Mouse (Mus musculus) limb, embryonic 11.5 days (tissue): Measurements from ENCODE around the gene Prol1. TPM values are rescaled to one million over a fixed set of nuclear protein-coding genes. Genes with fewer than 3 reads are reported as not detected.
"Not testable (repeated sequence)": the region's sequence is repeated elsewhere in the genome, so short reads cannot be mapped to it uniquely, and the experiment has no call there.

Source experiments
- ATAC-seq: fragments of 200-750 bp; cut with Nextera tagmentation; 2 replicates; pipeline ENCODE4 v1.8.0; 2017; ENCODE audit warnings: low read depth; ENCODE audit not compliant: insufficient number of reproducible peaks, low FRiP score, low TSS enrichment
- DNase-seq: peaks from one replicate; pipeline ENCODE4 v3.0.0-alpha.2; 2015; ENCODE audit warnings: low spot score
- H3K27ac ChIP-seq: fragments of 300-500 bp; sonication (generic); replicated peaks from 2 replicates; pipeline ENCODE4 v1.5.1; 2014; ENCODE audit warnings: low read depth, mild to moderate bottlenecking, low read length
- H3K27me3 ChIP-seq: fragments of 300-500 bp; sonication (generic); 2 replicates; pipeline ENCODE4 v1.6.1; 2014; ENCODE audit warnings: mild to moderate bottlenecking, low read length, mixed read lengths; ENCODE audit not compliant: control insufficient read depth, insufficient read depth
- H3K36me3 ChIP-seq: fragments of 300-500 bp; sonication (generic); 2 replicates; pipeline ENCODE4 v1.6.1; 2014; ENCODE audit warnings: mild to moderate bottlenecking, low read length, moderate library complexity, mixed read lengths; ENCODE audit not compliant: control insufficient read depth, insufficient read depth
- H3K4me1 ChIP-seq: fragments of 300-500 bp; sonication (generic); 2 replicates; pipeline ENCODE4 v1.6.1; 2014; ENCODE audit warnings: low read length, mixed read lengths; ENCODE audit not compliant: control insufficient read depth, insufficient read depth
- H3K4me2 ChIP-seq: fragments of 300-500 bp; sonication (generic); 2 replicates; pipeline ENCODE4 v1.6.1; 2014; ENCODE audit warnings: low read depth, mild to moderate bottlenecking, moderate library complexity; ENCODE audit not compliant: severe bottlenecking
- H3K4me3 ChIP-seq: fragments of 300-500 bp; sonication (generic); 2 replicates; pipeline ENCODE4 v1.5.1; 2014; ENCODE audit warnings: low read depth, low read length
- H3K9ac ChIP-seq: fragments of 300-500 bp; sonication (generic); 2 replicates; pipeline ENCODE4 v1.6.1; 2014; ENCODE audit warnings: mild to moderate bottlenecking, low read length
- H3K9me3 ChIP-seq: fragments of 300-500 bp; sonication (generic); 2 replicates; pipeline ENCODE4 v1.6.1; 2016; ENCODE audit warnings: low read length; ENCODE audit not compliant: control insufficient read depth
- WGBS: fragments of 180-500 bp; shearing (Covaris S2); extraction: QIAGEN DNeasy Blood & Tissue Kit; methylation state at CpG from one replicate; pipeline ENCODE4 v1.1.7; 2014; 5-methylcytosine and 5-hydroxymethylcytosine counted together
- polyA plus RNA-seq: library from polyadenylated mRNA; unstranded; fragments of >200 nt; fragmentation: Nextera tagmentation; extraction: Ambion mirVana; gene quantifications from 2 replicates; pipeline ENCODE4 v1.2.1, GENCODE M21; 2014

Prol1 gene
- not detected in 2 replicates for polyA plus RNA-seq

DNA sequence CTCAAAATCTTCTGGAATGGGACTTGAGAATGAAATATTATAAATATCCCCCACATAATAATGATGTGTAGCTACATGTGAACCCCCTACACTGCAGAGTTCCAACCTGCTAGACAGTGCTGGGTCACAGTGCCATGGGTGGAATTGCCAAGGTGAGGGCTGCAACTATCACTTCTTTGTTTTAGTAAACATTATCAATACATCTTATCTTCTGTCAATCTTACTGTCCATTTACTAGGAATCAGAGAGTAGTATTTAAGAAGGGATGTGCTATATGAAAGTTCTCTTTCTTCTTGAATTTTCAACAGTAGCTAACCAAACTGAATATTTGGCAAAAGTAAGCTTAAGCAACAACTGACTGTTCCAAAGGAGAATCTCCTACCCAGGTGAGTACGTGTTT lies at the start of gene Prol1:
TSS of gene Prol1 (plus strand) at position 301 of the 400 bp plus-strand sequence.
- H3K27ac ChIP-seq, result no peak within 1 kb of the TSS
- H3K36me3 ChIP-seq, result no peaks in the 10 kb centered on the region
- H3K4me3 ChIP-seq, result no peak within 1 kb of the TSS
- ATAC-seq (no peak), DNase-seq (no peak)
- no peak within 1 kb of the TSS for H3K9ac ChIP-seq
- H3K4me1 ChIP-seq, result no peaks in the 10 kb centered on the region
- no peaks in the 10 kb centered on the region for H3K9me3 ChIP-seq
- no peaks in the 10 kb centered on the region for H3K27me3 ChIP-seq
- WGBS, result 98% methylated on average over 1 of the region's 1 CpGs
- no peak within 1 kb of the TSS for H3K4me2 ChIP-seq

GRCm38 (mm10) chr5:88268619-88269018 lies 48.5 kb upstream of the Prol1 start, which contains the start of gene Gm7714:
Gene Gm7714 (plus strand): TSS chr5:88268919.
- no peaks in the 10 kb centered on the region for H3K36me3 ChIP-seq
- no peak within 1 kb of the TSS for H3K4me2 ChIP-seq
- H3K9me3 ChIP-seq, result no peaks in the 10 kb centered on the region
- H3K27me3 ChIP-seq, result no peaks in the 10 kb centered on the region
- ATAC-seq, result no peak
- 79% methylated on average over 1 of the region's 1 CpGs for WGBS
- H3K9ac ChIP-seq, result no peak within 1 kb of the TSS
- H3K4me3 ChIP-seq, result no peak within 1 kb of the TSS
- no peaks in the 10 kb centered on the region for H3K4me1 ChIP-seq
- DNase-seq, result no peak
- no peak within 1 kb of the TSS for H3K27ac ChIP-seq

DNA sequence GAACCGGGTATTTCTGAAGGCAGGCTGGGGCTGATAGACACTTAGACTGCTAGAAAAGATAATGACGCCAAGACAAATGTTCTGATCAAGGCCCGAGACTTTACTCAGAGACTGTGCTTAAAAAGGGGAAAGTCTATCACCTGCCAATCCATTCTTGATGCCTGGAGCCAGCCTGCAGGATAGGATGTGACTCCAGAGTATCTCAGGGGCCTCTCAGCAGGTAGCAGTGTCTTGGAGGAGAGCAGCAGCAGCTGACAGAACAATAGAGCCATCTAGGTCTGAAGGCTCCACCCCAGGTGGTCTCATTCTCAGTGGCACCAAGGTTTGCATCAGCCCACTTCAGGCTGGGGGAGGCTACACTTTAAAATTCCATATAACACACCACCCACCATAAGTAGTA lies 5.8 kb upstream of the Prol1 start:
- H3K27me3 ChIP-seq, ATAC-seq, H3K9me3 ChIP-seq, H3K4me3 ChIP-seq, H3K36me3 ChIP-seq, DNase-seq, H3K4me2 ChIP-seq, H3K9ac ChIP-seq, H3K4me1 ChIP-seq, H3K27ac ChIP-seq: not testable (repeated sequence)
- 77% methylated on average over 3 of the region's 3 CpGs for WGBS

DNA sequence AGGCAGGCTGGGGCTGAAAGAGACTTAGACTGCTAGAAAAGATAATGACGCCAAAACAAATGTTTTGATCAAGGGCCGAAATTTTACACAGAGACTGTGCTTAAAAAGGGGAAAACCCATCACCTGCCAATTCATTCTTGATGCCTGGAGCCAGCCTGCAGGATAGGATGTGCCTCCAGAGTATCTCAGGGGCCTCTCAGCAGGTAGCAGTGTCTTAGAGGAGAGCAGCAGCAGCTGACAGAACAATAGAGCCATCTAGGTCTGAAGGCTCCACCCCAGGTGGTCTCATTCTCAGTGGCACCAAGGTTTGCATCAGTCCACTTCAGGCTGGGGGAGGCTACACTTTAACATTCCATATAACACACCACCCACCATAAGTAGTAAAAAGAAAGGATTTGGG lies 31.4 kb downstream of the Prol1 start:
- not testable (repeated sequence) for H3K27ac ChIP-seq, H3K4me2 ChIP-seq, H3K4me1 ChIP-seq, H3K4me3 ChIP-seq, ATAC-seq, H3K27me3 ChIP-seq, H3K9ac ChIP-seq, DNase-seq, H3K9me3 ChIP-seq, H3K36me3 ChIP-seq
- WGBS, result 66% methylated on average over 2 of the region's 2 CpGs

- Histone ChIP-seq H3K9me3 (no peaks in the 10 kb centered on the region), H3K36me3 (no peaks in the 10 kb centered on the region), H3K27ac (no peak overlapping the region), H3K4me3 (no peak overlapping the region), H3K4me1 (no peaks in the 10 kb centered on the region), H3K27me3 (no peaks in the 10 kb centered on the region), H3K4me2 (no peak overlapping the region), H3K9ac (no peak overlapping the region)
- DNase-seq, result peak; percentile 64
- WGBS, result 6% methylated on average over 5 of the region's 5 CpGs
- no peak for ATAC-seq
Measured at GRCm38 (mm10) chr5:88364768-88365167, 47.7 kb downstream of the Prol1 start.

- Histone ChIP-seq H3K9me3 (no peaks in the 10 kb centered on the region), H3K4me2 (no peak overlapping the region), H3K4me1 (no peaks in the 10 kb centered on the region), H3K27ac (no peak overlapping the region), H3K27me3 (no peaks in the 10 kb centered on the region), H3K9ac (no peak overlapping the region), H3K4me3 (no peak overlapping the region), H3K36me3 (no peaks in the 10 kb centered on the region)
- ATAC-seq, result no peak
- no peak for DNase-seq
- WGBS, result 85% methylated on average over 1 of the region's 1 CpGs
Measured at GRCm38 (mm10) chr5:88366886-88367285, 49.8 kb downstream of the Prol1 start.

DNA sequence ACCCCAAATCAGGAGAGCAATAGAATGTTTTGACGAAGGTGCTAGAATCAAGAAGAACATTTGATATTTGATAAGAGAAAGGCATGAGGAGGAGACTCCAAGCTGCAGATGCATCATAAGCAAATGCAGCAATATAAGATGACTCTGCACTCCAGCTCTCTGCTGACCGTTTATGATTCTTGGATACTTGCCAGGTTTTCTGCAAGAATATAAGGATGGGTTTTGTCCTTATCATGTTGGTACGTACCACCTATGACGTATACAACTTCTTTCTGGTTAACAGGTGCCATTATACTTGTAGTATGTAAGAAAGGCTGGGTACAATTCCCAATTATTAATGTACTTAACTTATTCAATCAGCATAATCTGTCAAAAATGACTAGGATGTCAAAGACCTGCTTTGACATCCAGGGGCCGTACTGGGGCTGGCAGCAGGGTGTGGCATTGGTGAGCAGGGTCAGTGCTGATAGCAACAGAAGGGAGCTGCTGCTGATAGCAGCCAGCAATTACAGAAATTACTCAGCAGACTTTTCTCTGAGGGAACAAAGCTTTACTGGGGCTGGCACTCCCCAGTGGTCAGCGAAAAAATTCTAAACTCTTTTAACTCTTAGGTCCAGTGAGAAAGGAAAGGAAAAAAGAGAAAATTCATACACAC lies 53.6 kb downstream of the Prol1 start:
- no peak overlapping the region for H3K9ac ChIP-seq
- ATAC-seq (no peak), DNase-seq (no peak)
- no peaks in the 10 kb centered on the region for H3K27me3 ChIP-seq
- no peak overlapping the region for H3K4me2 ChIP-seq
- WGBS, result 86% methylated on average over 6 of the region's 6 CpGs
- H3K4me3 ChIP-seq, result no peak overlapping the region
- H3K27ac ChIP-seq, result no peak overlapping the region
- H3K36me3 ChIP-seq, result no peaks in the 10 kb centered on the region
- no peaks in the 10 kb centered on the region for H3K4me1 ChIP-seq
- H3K9me3 ChIP-seq, result no peaks in the 10 kb centered on the region

DNA sequence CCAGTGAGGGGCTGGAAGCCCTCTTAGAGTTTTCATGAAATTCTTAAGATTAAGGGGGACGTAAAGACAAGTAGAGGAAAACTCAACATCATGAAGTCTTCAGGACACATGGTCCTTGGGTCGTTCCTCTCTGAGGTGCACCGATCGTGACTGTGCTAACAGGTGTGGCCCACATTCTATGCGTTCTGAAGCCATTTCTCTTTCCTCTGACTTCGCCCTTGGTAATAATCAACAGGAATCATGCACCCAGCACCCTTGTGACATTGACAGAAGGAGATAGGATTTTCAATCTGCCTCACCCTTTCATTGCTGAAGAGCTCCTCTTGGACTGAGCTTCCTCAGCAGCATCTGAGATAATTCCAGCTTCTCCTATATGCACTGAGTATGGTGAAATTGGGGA lies 55.5 kb downstream of the Prol1 start:
- DNase-seq (no peak), ATAC-seq (no peak)
- Histone ChIP-seq H3K36me3 (no peaks in the 10 kb centered on the region), H3K27ac (no peak overlapping the region), H3K9ac (no peak overlapping the region), H3K9me3 (no peaks in the 10 kb centered on the region), H3K27me3 (no peaks in the 10 kb centered on the region), H3K4me1 (no peaks in the 10 kb centered on the region), H3K4me2 (no peak overlapping the region), H3K4me3 (no peak overlapping the region)
- 85% methylated on average over 6 of the region's 6 CpGs for WGBS

DNA sequence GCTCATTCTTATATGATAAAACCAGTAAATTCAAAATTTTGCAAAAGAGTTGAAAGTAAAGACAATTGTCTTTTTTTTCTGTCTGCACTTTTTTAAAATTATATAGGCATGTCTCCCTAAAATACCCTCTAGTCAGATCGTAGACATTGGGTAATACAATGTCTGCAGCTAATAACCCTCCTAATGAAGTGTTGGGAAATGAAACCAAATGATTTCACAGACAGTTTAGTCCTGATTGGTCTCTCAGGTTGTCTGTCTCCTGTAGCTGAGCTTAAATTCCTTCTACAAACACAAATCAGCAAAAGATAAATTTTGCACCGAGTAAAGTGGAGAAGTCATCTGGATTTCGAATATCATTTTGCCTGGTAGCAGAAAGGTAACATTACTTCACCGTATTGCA lies 58.7 kb downstream of the Prol1 start, which contains the start of gene Amtn:
TSS of gene Amtn (plus strand) at position 301 of the 400 bp plus-strand sequence.
- no peak within 1 kb of the TSS for H3K9ac ChIP-seq
- no peaks in the 10 kb centered on the region for H3K27me3 ChIP-seq
- WGBS, result 80% methylated on average over 4 of the region's 4 CpGs
- DNase-seq (no peak), ATAC-seq (no peak)
- H3K36me3 ChIP-seq, result no peaks in the 10 kb centered on the region
- no peaks in the 10 kb centered on the region for H3K9me3 ChIP-seq
- H3K27ac ChIP-seq, result no peak within 1 kb of the TSS
- H3K4me2 ChIP-seq, result no peak within 1 kb of the TSS
- no peaks in the 10 kb centered on the region for H3K4me1 ChIP-seq
- H3K4me3 ChIP-seq, result no peak within 1 kb of the TSS
